In the genomic region with DNA sequence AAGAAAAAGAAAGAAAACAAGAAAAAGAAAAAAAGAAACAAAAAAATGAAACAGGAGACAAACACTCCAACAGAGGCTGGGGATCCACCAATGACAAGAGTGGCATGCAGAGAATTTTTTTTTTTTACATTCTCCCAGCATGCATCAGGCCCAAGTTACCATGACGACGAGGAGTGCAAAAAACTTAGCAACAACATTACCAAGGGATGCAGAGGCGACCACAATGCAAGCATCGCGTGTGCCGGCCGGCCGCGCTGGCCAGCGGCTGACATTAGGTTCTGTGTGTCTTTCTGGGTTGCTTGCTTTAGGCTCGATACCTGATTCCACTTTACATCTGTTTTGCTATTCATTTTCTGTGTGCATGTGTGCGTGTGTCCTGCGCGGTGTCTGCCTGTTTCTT, we compare ENCODE assay signal across 8 mouse cellular contexts. TPM values are rescaled to one million over a fixed set of nuclear protein-coding genes. Genes with fewer than 3 reads are reported as not detected.
DNase-seq lines count a peak whose midpoint lies in the region; ATAC-seq lines count a peak whose summit lies in the region.

No protein-coding gene starts in this region.

- peaks cover 27% of the 10 kb centered on the region for H3K4me1 ChIP-seq in hindbrain, embryonic 12.5 days

- no peak overlapping the region for H3K4me2 ChIP-seq in hindbrain, embryonic 12.5 days (replicated peaks)

- ATAC-seq in hindbrain, embryonic 12.5 days (ENCODE audit: low FRiP score): peak; percentile 44

- peak overlapping the region; percentile 49; the same call in 1 of the 2 replicates for H3K27ac ChIP-seq in hindbrain, embryonic 12.5 days

- H3K27me3 ChIP-seq in hindbrain, embryonic 12.5 days: no peaks in the 10 kb centered on the region

- H3K36me3 ChIP-seq in hindbrain, embryonic 12.5 days: peaks cover 86% of the 10 kb centered on the region

- WGBS in hindbrain, embryonic 12.5 days: 43% methylated on average over 14 of the region's 14 CpGs

- H3K9ac ChIP-seq in hindbrain, embryonic 12.5 days: no peak overlapping the region

- peak; percentile 78 for DNase-seq in embryo, embryonic 10 days (ENCODE audit: low spot score)
- DNase-seq in embryo, embryonic 9.5 days (ENCODE audit: extremely low spot score): no peak
- DNase-seq in R1 (ENCODE audit: low read depth, low spot score): peak; percentile 64
- peak; percentile 72 for DNase-seq in naive thymus-derived CD4-positive, alpha-beta T cell, adult 2 months (ENCODE audit: low read depth)
- DNase-seq in urinary bladder, postnatal 25 days (ENCODE audit: low spot score): no peak
- DNase-seq in urinary bladder, postnatal 36 days (ENCODE audit: low spot score in 2 of 2): no peak
- no peak for DNase-seq in adrenal gland, adult (ENCODE audit: inconsistent age in 2 of 2, low spot score in 1 of 2)

- no peak overlapping the region for H3K4me3 ChIP-seq in hindbrain, embryonic 12.5 days

- H3K9me3 ChIP-seq in hindbrain, embryonic 12.5 days (replicated peaks): no peaks in the 10 kb centered on the region

RNA-seq across cellular contexts. Expression of a gene that starts 30.9 kb away (rescaled TPM):
- 316 and 326 TPM in 2 replicates for polyA plus RNA-seq in hindbrain, embryonic 12.5 days (2016; fragmentation: Nextera tagmentation; extraction: Ambion mirVana)

Comparison
In these comparisons a context has a peak if more than half of its experiments do, and no peak if none do; other contexts are left out.
1. DNase-seq: peak in embryo, embryonic 10 days (single experiment), R1 (single experiment) and naive thymus-derived CD4-positive, alpha-beta T cell, adult 2 months (single experiment); none in embryo, embryonic 9.5 days (single experiment), urinary bladder, postnatal 25 days (single experiment), urinary bladder, postnatal 36 days (0 of 2) and adrenal gland, adult (0 of 2).